Mouse (Mus musculus): ENCODE data around the gene Batf2. TPM values are rescaled to one million over a fixed set of nuclear protein-coding genes. Genes with fewer than 3 reads are reported as not detected.

Batf2 gene
- polyA plus RNA-seq, 1 experiment from 2014 or later: 0.56 TPM

- no peaks in the 10 kb centered on the region for H3K9me3 ChIP-seq
- no peak for ATAC-seq (ENCODE audit: borderline replicate concordance, extremely low read depth, low FRiP score, low TSS enrichment)
- no peak overlapping the region for H3K9ac ChIP-seq
- no peaks in the 10 kb centered on the region for H3K27me3 ChIP-seq
- no peaks in the 10 kb centered on the region for H3K4me1 ChIP-seq
- H3K36me3 ChIP-seq: no peaks in the 10 kb centered on the region
- WGBS: 19% methylated on average over 3 of the region's 3 CpGs
- no peak overlapping the region for H3K4me2 ChIP-seq
- no peak overlapping the region for H3K4me3 ChIP-seq
- H3K27ac ChIP-seq: no peak overlapping the region
Observed at GRCm38 (mm10) chr19:6182534-6182933, 41.8 kb downstream of the Batf2 start.

DNA sequence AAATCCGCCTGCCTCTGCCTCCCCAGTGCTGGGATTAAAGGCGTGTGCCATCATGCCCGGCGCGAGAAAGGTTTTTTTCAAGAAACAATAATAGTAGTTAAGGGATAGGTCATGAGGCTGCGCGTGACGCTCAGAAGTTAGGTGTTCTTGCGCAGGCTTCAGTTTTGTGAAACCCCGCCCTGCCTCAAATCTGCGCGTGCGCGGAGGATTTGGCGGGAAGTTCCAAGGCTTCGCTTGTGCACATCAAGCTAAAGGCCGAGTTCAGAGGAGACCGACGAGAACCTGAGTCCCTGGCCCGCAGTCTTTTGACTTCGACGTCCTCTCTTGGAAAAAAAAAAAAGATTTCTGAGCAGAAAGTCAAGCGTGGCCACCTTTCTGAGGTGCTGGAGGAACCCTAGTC is 43.3 kb downstream of the Batf2 start, which contains the start of gene Majin:
TSS of gene Majin (plus strand) at position 258 of the 400 bp plus-strand sequence.
- H3K4me1 ChIP-seq: no peaks in the 10 kb centered on the region
- H3K9me3 ChIP-seq: no peaks in the 10 kb centered on the region
- WGBS: 84% methylated on average over 23 of the region's 23 CpGs
- no peak within 1 kb of the TSS for H3K4me2 ChIP-seq
- ATAC-seq (ENCODE audit: borderline replicate concordance, extremely low read depth, low FRiP score, low TSS enrichment): no peak
- no peak within 1 kb of the TSS for H3K9ac ChIP-seq
- no peak within 1 kb of the TSS for H3K27ac ChIP-seq
- no peak within 1 kb of the TSS for H3K4me3 ChIP-seq
- H3K36me3 ChIP-seq: no peaks in the 10 kb centered on the region
- H3K27me3 ChIP-seq: no peaks in the 10 kb centered on the region

DNA sequence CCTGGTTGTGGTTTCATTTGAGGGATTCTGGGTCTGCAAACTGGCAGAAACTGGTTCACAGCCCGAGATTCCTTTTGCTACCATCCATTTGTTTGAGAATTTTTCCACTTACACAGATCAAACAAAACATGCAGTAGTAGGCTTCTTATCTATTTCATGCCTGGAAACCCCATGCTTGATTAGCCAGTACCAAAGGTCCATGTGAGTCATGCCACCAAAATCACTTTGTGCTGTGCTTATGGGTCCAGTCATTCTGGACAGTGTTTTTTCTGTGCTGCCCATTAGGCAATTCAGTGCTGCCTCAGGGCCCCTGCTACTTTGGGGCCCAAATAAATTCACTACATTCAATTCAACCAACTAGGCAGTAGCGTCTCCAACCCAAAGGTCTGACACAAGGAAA is 63.5 kb downstream of the Batf2 start:
- ATAC-seq (ENCODE audit: borderline replicate concordance, extremely low read depth, low FRiP score, low TSS enrichment): no peak
- no peak overlapping the region for H3K4me3 ChIP-seq
- H3K27me3 ChIP-seq: 0 out of 2 replicates have a peak, but pooled peaks cover 3% of the 10 kb centered on the region
- H3K36me3 ChIP-seq: no peaks in the 10 kb centered on the region
- no peak overlapping the region for H3K4me2 ChIP-seq
- no peaks in the 10 kb centered on the region for H3K9me3 ChIP-seq
- H3K27ac ChIP-seq: no peak overlapping the region
- no peaks in the 10 kb centered on the region for H3K4me1 ChIP-seq
- H3K9ac ChIP-seq: no peak overlapping the region
- 60% methylated on average over 2 of the region's 2 CpGs for WGBS

GRCm38 (mm10) chr19:6206716-6207115 is 65.9 kb downstream of the Batf2 start:
- Histone ChIP-seq H3K4me2 (no peak overlapping the region), H3K4me1 (no peaks in the 10 kb centered on the region), H3K9me3 (no peaks in the 10 kb centered on the region), H3K27ac (no peak overlapping the region), H3K9ac (no peak overlapping the region), H3K4me3 (no peak overlapping the region), H3K36me3 (no peaks in the 10 kb centered on the region), H3K27me3 (peaks cover 3% of the 10 kb centered on the region; the same call in 1 of the 2 replicates)
- whole genome bisulfite sequencing: 58% methylated on average over 5 of the region's 5 CpGs
- ATAC-seq (ENCODE audit: borderline replicate concordance, extremely low read depth, low FRiP score, low TSS enrichment): no peak

DNA sequence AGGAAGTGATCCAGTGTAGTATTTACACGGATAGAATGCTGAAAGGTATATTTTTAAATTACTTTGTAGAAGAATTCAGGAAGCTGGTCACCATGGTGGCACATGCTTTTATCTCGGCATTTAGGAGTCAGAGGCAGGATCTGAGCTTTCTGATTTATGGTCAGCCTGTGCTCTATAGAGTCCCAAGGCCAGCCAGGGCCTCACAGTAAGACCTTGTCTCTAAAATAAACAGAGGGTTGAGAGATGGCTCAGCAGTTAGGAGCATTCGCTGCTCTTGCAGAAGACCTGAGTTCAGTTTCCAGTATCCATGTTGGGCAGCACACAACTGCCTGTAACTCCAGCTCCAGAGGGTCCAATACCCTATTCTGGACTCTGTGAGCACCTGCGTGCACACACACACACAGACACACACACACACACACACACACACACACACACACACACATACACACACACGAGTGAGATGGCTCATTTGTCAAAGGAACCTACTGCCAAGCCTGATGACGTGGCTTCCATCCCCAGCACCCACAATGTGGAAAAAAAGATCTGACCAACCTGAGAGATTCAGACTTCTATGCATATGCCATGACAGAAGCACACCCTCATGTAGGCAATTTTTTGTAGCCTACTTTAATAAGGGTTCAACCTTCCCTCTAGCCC is 75.4 kb downstream of the Batf2 start:
- no peaks in the 10 kb centered on the region for H3K9me3 ChIP-seq
- H3K4me3 ChIP-seq: no peak overlapping the region
- H3K4me1 ChIP-seq: no peaks in the 10 kb centered on the region
- H3K36me3 ChIP-seq: no peaks in the 10 kb centered on the region
- no peak overlapping the region for H3K4me2 ChIP-seq
- WGBS: 51% methylated on average over 6 of the region's 6 CpGs
- ATAC-seq (ENCODE audit: borderline replicate concordance, extremely low read depth, low FRiP score, low TSS enrichment): no peak
- no peaks in the 10 kb centered on the region for H3K27me3 ChIP-seq
- no peak overlapping the region for H3K27ac ChIP-seq
- H3K9ac ChIP-seq: no peak overlapping the region

- Histone ChIP-seq H3K36me3 (no peaks in the 10 kb centered on the region), H3K9me3 (no peaks in the 10 kb centered on the region), H3K4me3 (no peak overlapping the region), H3K9ac (no peak overlapping the region), H3K4me1 (no peaks in the 10 kb centered on the region), H3K27ac (no peak overlapping the region), H3K27me3 (no peaks in the 10 kb centered on the region), H3K4me2 (no peak overlapping the region)
- ATAC-seq (ENCODE audit: borderline replicate concordance, extremely low read depth, low FRiP score, low TSS enrichment): no peak
- WGBS: 55% methylated on average over 6 of the region's 6 CpGs
Observed at GRCm38 (mm10) chr19:6218606-6219005, 77.8 kb downstream of the Batf2 start.

Other genes starting within 250 kb of the Batf2 start
- 3.2 and 3.6 TPM in 2 replicates for gene Tigd3, start 246.8 kb upstream of the Batf2 start, polyA plus RNA-seq (2015; fragmentation: Nextera tagmentation; extraction: Ambion mirVana)
- gene Dpf2, start 228.0 kb upstream of the Batf2 start, polyA plus RNA-seq (2015; fragmentation: Nextera tagmentation; extraction: Ambion mirVana): 142 and 147 TPM in 2 replicates
- gene Cdc42ep2, start 216.2 kb upstream of the Batf2 start, polyA plus RNA-seq (2015; fragmentation: Nextera tagmentation; extraction: Ambion mirVana): 12.0 and 14.1 TPM in 2 replicates
- gene Pola2, start 176.8 kb upstream of the Batf2 start, polyA plus RNA-seq (2015; fragmentation: Nextera tagmentation; extraction: Ambion mirVana): 72.3 and 75.3 TPM in 2 replicates
- gene Slc22a20, start 154.8 kb upstream of the Batf2 start, polyA plus RNA-seq (2015; fragmentation: Nextera tagmentation; extraction: Ambion mirVana): not detected in 2 replicates
- 8.8 and 11.6 TPM in 2 replicates for gene Capn1, start 125.1 kb upstream of the Batf2 start, polyA plus RNA-seq (2015; fragmentation: Nextera tagmentation; extraction: Ambion mirVana)
- gene Syvn1, start 94.4 kb upstream of the Batf2 start, polyA plus RNA-seq (2015; fragmentation: Nextera tagmentation; extraction: Ambion mirVana): 24.3 and 25.8 TPM in 2 replicates
- 75.8 and 76.2 TPM in 2 replicates for gene Mrpl49, start 83.2 kb upstream of the Batf2 start, polyA plus RNA-seq (2015; fragmentation: Nextera tagmentation; extraction: Ambion mirVana)
- gene Fau, start 83.1 kb upstream of the Batf2 start, polyA plus RNA-seq (2015; fragmentation: Nextera tagmentation; extraction: Ambion mirVana): 709 and 773 TPM in 2 replicates
- 33.5 and 33.8 TPM in 2 replicates for gene Znhit2, start 79.8 kb upstream of the Batf2 start, polyA plus RNA-seq (2015; fragmentation: Nextera tagmentation; extraction: Ambion mirVana)
- 10.4 and 13.9 TPM in 2 replicates for gene Tm7sf2, start 72.6 kb upstream of the Batf2 start, polyA plus RNA-seq (2015; fragmentation: Nextera tagmentation; extraction: Ambion mirVana)
- gene Vps51, start 63.8 kb upstream of the Batf2 start, polyA plus RNA-seq (2015; fragmentation: Nextera tagmentation; extraction: Ambion mirVana): 71.6 and 77.5 TPM in 2 replicates
- not detected in 2 replicates for gene Tmem262, start 61.0 kb upstream of the Batf2 start, polyA plus RNA-seq (2015; fragmentation: Nextera tagmentation; extraction: Ambion mirVana)
- gene Gm28374, start 58.7 kb upstream of the Batf2 start, polyA plus RNA-seq (2015; fragmentation: Nextera tagmentation; extraction: Ambion mirVana): 1.1 and 1.5 TPM in 2 replicates
- gene Zfpl1, start 56.0 kb upstream of the Batf2 start, polyA plus RNA-seq (2015; fragmentation: Nextera tagmentation; extraction: Ambion mirVana): 74.0 and 78.4 TPM in 2 replicates
- 47.2 and 48.1 TPM in 2 replicates for gene Cdca5, start 56.0 kb upstream of the Batf2 start, polyA plus RNA-seq (2015; fragmentation: Nextera tagmentation; extraction: Ambion mirVana)
- gene AC131692.1, start 46.6 kb upstream of the Batf2 start, polyA plus RNA-seq (2015; fragmentation: Nextera tagmentation; extraction: Ambion mirVana): 0.21 and 0.26 TPM in 2 replicates
- gene Naaladl1, start 35.2 kb upstream of the Batf2 start, polyA plus RNA-seq (2015; fragmentation: Nextera tagmentation; extraction: Ambion mirVana): 0.34 and 0.41 TPM in 2 replicates
- gene Sac3d1, start 22.3 kb upstream of the Batf2 start, polyA plus RNA-seq (2015; fragmentation: Nextera tagmentation; extraction: Ambion mirVana): 48.6 and 49.8 TPM in 2 replicates
- gene Snx15, start 12.7 kb upstream of the Batf2 start, polyA plus RNA-seq (2015; fragmentation: Nextera tagmentation; extraction: Ambion mirVana): 33.1 TPM in 2 replicates
- 96.9 and 106 TPM in 2 replicates for gene Arl2, start 565 bp downstream of the Batf2 start, polyA plus RNA-seq (2015; fragmentation: Nextera tagmentation; extraction: Ambion mirVana)
- gene Majin, start 43.4 kb downstream of the Batf2 start, polyA plus RNA-seq (2015; fragmentation: Nextera tagmentation; extraction: Ambion mirVana): not detected in 2 replicates
- gene Gpha2, start 85.4 kb downstream of the Batf2 start, polyA plus RNA-seq (2015; fragmentation: Nextera tagmentation; extraction: Ambion mirVana): 0.48 TPM in 1 of 2 replicates, not detected in the other
- 17.1 and 19.2 TPM in 2 replicates for gene Ppp2r5b, start 94.9 kb downstream of the Batf2 start, polyA plus RNA-seq (2015; fragmentation: Nextera tagmentation; extraction: Ambion mirVana)
- gene Atg2a, start 100.7 kb downstream of the Batf2 start, polyA plus RNA-seq (2015; fragmentation: Nextera tagmentation; extraction: Ambion mirVana): 8.9 and 9.3 TPM in 2 replicates
- gene Ehd1, start 135.7 kb downstream of the Batf2 start, polyA plus RNA-seq (2015; fragmentation: Nextera tagmentation; extraction: Ambion mirVana): 66.7 and 76.1 TPM in 2 replicates
- 0.77 and 0.92 TPM in 2 replicates for gene Cdc42bpg, start 165.5 kb downstream of the Batf2 start, polyA plus RNA-seq (2015; fragmentation: Nextera tagmentation; extraction: Ambion mirVana)
- 82.6 and 85.7 TPM in 2 replicates for gene Men1, start 194.0 kb downstream of the Batf2 start, polyA plus RNA-seq (2015; fragmentation: Nextera tagmentation; extraction: Ambion mirVana)
- gene Map4k2, start 200.2 kb downstream of the Batf2 start, polyA plus RNA-seq (2015; fragmentation: Nextera tagmentation; extraction: Ambion mirVana): 19.2 and 22.9 TPM in 2 replicates
- gene Sf1, start 222.7 kb downstream of the Batf2 start, polyA plus RNA-seq (2015; fragmentation: Nextera tagmentation; extraction: Ambion mirVana): 133 and 136 TPM in 2 replicates
- 17.7 and 22.3 TPM in 2 replicates for gene Pygm, start 243.4 kb downstream of the Batf2 start, polyA plus RNA-seq (2015; fragmentation: Nextera tagmentation; extraction: Ambion mirVana)

Measured in lung, embryonic 15.5 days (tissue).